Mouse (Mus musculus) forebrain, embryonic 10.5 days (tissue): ENCODE results near the gene Gm47959. TPM values are rescaled to one million over a fixed set of nuclear protein-coding genes. Genes with fewer than 3 reads are reported as not detected.
"Not testable (repeated sequence)": the region's sequence is repeated elsewhere in the genome, so short reads cannot be mapped to it uniquely, and the experiment has no call there.

ENCODE experiments used
- DNase-seq: peaks from one replicate; pipeline ENCODE4 v3.0.0-alpha.2; 2017; ENCODE audit warnings: low spot score; ENCODE audit errors: extremely low spot score
- H3K27ac ChIP-seq: fragments of 300-500 bp; sonication (generic); 2 replicates; pipeline ENCODE4 v1.5.1; 2016; ENCODE audit warnings: mild to moderate bottlenecking
- H3K27me3 ChIP-seq: fragments of 300-500 bp; sonication (generic); 2 replicates; pipeline ENCODE4 v1.6.1; 2016; ENCODE audit warnings: mild to moderate bottlenecking; ENCODE audit not compliant: poor library complexity, severe bottlenecking
- H3K36me3 ChIP-seq: fragments of 300-500 bp; sonication (generic); replicated peaks from 2 replicates; pipeline ENCODE4 v1.6.1; 2016; ENCODE audit warnings: mild to moderate bottlenecking, moderate library complexity
- H3K4me1 ChIP-seq: fragments of 300-500 bp; sonication (generic); 2 replicates; pipeline ENCODE4 v1.6.1; 2016
- H3K4me3 ChIP-seq: fragments of 300-500 bp; sonication (generic); 2 replicates; pipeline ENCODE4 v1.5.1; 2016; ENCODE audit warnings: mild to moderate bottlenecking, moderate library complexity
- H3K9me3 ChIP-seq: fragments of 300-500 bp; sonication (generic); 2 replicates; pipeline ENCODE4 v1.6.1; 2016; ENCODE audit warnings: mild to moderate bottlenecking, moderate library complexity
- WGBS: fragments of 180-500 bp; shearing (Covaris S2); methylation state at CpG from one replicate; pipeline ENCODE4 v1.1.7; 2016; 5-methylcytosine and 5-hydroxymethylcytosine counted together
- polyA plus RNA-seq: library from polyadenylated mRNA; unstranded; fragments of >200 nt; fragmentation: Nextera tagmentation; extraction: Ambion mirVana; gene quantifications from 2 replicates; pipeline ENCODE4 v1.2.1, GENCODE M21; 2016

The Gm47959 gene
- not detected in 2 replicates for polyA plus RNA-seq

GRCm38 (mm10) chr1:83000306-83000705, at the start of gene Gm47959:
Gene Gm47959 (plus strand): TSS chr1:83000548.
- H3K27ac ChIP-seq, H3K9me3 ChIP-seq, H3K27me3 ChIP-seq, H3K4me3 ChIP-seq, DNase-seq, H3K36me3 ChIP-seq, H3K4me1 ChIP-seq: not testable (repeated sequence)
- WGBS: 96% methylated on average over 9 of the region's 9 CpGs

- DNase-seq, H3K4me1 ChIP-seq, H3K27me3 ChIP-seq, H3K4me3 ChIP-seq, H3K27ac ChIP-seq, H3K9me3 ChIP-seq, H3K36me3 ChIP-seq: not testable (repeated sequence)
Observed at GRCm38 (mm10) chr1:82955913-82956312, 44.4 kb upstream of the Gm47959 start, which contains the start of gene Gm7544. Gene Gm7544 (minus strand): TSS chr1:82956013.

DNA sequence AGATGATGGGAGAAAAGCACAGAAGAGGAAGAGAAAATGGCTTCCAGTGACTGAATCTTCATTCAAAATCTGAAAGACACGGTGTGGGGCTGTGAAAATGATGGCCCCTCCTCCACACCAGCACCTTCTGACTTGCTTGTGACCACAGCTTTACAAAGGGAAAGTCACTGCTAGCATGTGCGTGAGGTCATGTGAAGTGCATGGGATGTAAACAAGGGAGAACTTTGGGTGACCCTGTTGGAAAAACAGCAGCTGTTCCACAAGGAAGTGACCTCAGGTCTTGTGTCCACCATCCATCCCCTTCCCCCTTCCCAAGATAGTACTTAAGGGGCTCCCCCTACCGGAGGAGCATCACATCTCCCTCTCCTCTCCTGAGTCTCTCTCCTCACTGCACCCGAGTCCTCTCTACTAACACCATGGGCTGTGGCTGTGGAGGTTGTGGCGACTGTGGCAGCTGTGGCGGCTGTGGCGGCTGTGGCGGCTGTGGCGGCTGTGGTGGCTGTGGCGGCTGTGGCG, 40.4 kb upstream of the Gm47959 start, which contains the start of gene Gm47955:
Gene Gm47955 (plus strand): TSS at position 417 of the 516 bp plus-strand sequence.
- H3K4me3 ChIP-seq: no peak within 1 kb of the TSS
- H3K9me3 ChIP-seq: peaks cover 8% of the 10 kb centered on the region
- no peaks in the 10 kb centered on the region for H3K4me1 ChIP-seq
- no peaks in the 10 kb centered on the region for H3K36me3 ChIP-seq
- no peak within 1 kb of the TSS for H3K27ac ChIP-seq
- H3K27me3 ChIP-seq: no peaks in the 10 kb centered on the region
- DNase-seq: no peak
- WGBS: 94% methylated on average over 11 of the region's 11 CpGs

GRCm38 (mm10) chr1:82966413-82966812, 33.9 kb upstream of the Gm47959 start:
- no peak for DNase-seq

DNA sequence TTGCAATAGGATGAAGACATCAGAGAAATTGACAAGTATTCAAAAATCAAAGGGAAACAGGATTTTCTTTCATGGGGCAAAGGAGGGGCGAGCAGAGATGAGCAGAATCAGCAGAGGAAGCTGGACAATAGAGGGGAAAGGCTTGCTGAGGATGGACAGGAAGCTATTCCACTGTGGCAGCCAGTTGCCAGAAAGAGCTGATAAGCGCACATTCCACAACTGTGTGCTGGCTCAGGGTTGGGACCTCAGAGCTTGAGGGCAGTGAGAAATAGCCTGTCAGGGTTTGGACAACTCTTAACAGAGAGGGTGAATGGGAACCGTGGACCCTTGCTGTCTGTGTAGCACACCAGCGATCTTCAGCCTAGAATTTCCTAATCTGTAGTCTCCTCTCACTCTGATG, 28.3 kb upstream of the Gm47959 start:
- H3K27ac ChIP-seq: no peak overlapping the region
- DNase-seq: no peak
- no peaks in the 10 kb centered on the region for H3K36me3 ChIP-seq
- no peaks in the 10 kb centered on the region for H3K27me3 ChIP-seq
- no peaks in the 10 kb centered on the region for H3K4me1 ChIP-seq
- H3K4me3 ChIP-seq: no peak overlapping the region
- H3K9me3 ChIP-seq: no peaks in the 10 kb centered on the region
- WGBS: 59% methylated on average over 4 of the region's 4 CpGs

More at GRCm38 (mm10) chr1:82966413-82966812, 33.9 kb upstream of the Gm47959 start:
- no peaks in the 10 kb centered on the region for H3K36me3 ChIP-seq
- no peak overlapping the region for H3K27ac ChIP-seq
- no peaks in the 10 kb centered on the region for H3K9me3 ChIP-seq
- no peaks in the 10 kb centered on the region for H3K4me1 ChIP-seq
- 81% methylated on average over 3 of the region's 3 CpGs for WGBS
- no peaks in the 10 kb centered on the region for H3K27me3 ChIP-seq
- H3K4me3 ChIP-seq: no peak overlapping the region

DNA sequence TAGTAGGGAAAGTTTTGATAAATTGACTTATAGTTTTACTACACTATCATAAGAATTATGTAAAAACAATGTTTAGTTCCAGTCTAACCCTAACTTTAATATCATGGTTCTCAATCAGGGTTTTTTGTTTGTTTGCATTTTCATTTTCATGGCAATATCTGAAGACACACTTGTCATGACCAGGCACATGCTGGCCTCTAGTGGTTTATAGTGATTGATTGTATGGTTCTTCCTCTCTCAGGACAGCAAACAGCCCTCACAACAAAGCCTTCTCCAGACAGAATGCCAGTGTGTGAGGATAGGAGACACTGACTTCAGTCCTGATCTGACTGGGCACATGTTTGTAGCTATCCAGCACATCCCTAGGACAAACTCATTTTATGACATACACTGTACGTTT, 27.1 kb upstream of the Gm47959 start:
- WGBS: 85% methylated on average over 1 of the region's 1 CpGs
- Histone ChIP-seq H3K27ac (no peak overlapping the region), H3K27me3 (no peaks in the 10 kb centered on the region)

GRCm38 (mm10) chr1:82973901-82974300, 26.4 kb upstream of the Gm47959 start:
- no peak for DNase-seq
- Histone ChIP-seq H3K36me3 (no peaks in the 10 kb centered on the region), H3K27me3 (no peaks in the 10 kb centered on the region), H3K27ac (no peak overlapping the region), H3K4me3 (no peak overlapping the region), H3K9me3 (no peaks in the 10 kb centered on the region), H3K4me1 (no peaks in the 10 kb centered on the region)
- WGBS: 83% methylated on average over 6 of the region's 6 CpGs

More for the DNA sequence above, 27.1 kb upstream of the Gm47959 start:
- no peak for DNase-seq
- Histone ChIP-seq H3K9me3 (no peaks in the 10 kb centered on the region), H3K36me3 (no peaks in the 10 kb centered on the region), H3K4me3 (no peak overlapping the region), H3K4me1 (no peaks in the 10 kb centered on the region)

DNA sequence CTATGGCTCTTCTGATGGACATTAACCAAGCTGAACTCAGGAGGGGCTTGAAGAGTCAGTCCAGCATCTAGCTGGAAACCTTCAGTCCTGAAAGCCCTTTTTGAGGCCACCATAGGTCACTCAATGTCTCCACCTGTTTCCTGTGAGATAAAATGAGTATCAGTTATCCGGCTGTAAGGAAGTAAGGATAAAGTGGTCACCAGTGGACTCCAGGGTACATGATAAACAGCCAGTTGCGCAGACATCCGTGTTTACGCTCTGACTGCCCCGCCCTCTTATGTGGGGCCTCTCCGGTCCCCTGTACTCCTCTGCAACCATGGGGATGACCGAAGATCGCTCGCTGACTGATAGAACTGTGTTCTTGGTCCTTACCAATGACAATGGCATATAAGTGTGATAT, 26.0 kb upstream of the Gm47959 start:
- Histone ChIP-seq H3K9me3 (no peaks in the 10 kb centered on the region), H3K27me3 (no peaks in the 10 kb centered on the region), H3K4me1 (no peaks in the 10 kb centered on the region), H3K4me3 (no peak overlapping the region), H3K27ac (no peak overlapping the region), H3K36me3 (no peaks in the 10 kb centered on the region)
- no peak for DNase-seq
- 93% methylated on average over 9 of the region's 9 CpGs for WGBS

DNA sequence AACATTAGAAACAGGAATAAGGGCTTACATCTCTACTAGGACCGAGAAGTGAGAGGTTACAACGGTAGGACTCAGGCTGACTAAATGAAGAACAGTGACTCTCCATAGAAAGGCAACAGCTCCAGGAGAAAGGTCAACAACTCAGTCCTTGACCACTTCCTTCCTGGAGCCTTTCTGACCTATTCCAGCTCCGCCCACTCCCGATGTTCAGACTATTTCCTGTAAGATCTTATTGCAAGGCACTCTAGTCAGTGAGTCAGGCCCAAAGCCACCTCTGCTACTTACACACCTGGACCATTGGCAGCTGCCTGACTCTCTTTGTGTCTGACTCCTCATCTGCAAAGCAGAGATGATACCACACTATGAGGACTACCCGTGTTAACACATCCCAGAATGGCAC, 24.6 kb upstream of the Gm47959 start:
- no peak overlapping the region for H3K4me3 ChIP-seq
- no peaks in the 10 kb centered on the region for H3K36me3 ChIP-seq
- no peak overlapping the region for H3K27ac ChIP-seq
- no peaks in the 10 kb centered on the region for H3K27me3 ChIP-seq
- no peak for DNase-seq
- H3K4me1 ChIP-seq: no peaks in the 10 kb centered on the region
- WGBS: 82% methylated on average over 5 of the region's 5 CpGs
- H3K9me3 ChIP-seq: no peaks in the 10 kb centered on the region

- no peak for DNase-seq
- no peak overlapping the region for H3K4me3 ChIP-seq
- H3K9me3 ChIP-seq: no peaks in the 10 kb centered on the region
- H3K4me1 ChIP-seq: no peaks in the 10 kb centered on the region
- H3K27ac ChIP-seq: no peak overlapping the region
- H3K36me3 ChIP-seq: no peaks in the 10 kb centered on the region
- no peaks in the 10 kb centered on the region for H3K27me3 ChIP-seq
Observed at GRCm38 (mm10) chr1:82977840-82978239, 22.5 kb upstream of the Gm47959 start.

DNA sequence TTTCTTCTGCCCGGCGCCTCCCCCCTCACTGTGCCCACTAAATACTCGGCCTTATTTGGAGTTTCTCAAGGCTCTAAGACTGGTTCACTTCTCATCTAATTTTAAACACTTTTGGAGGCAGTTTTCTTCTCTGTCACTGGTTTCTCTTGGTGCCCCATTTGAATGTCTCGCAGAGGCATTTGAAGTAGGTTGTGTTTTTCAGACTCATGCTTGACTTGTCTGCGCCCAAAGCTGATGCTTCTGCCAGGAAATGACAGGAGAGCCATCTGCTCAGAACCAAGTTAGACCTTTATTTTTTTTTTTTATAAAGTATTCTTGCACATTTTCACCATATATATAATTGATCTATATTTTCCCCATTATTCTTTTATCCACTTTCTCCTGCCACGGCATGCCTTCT, 13.6 kb upstream of the Gm47959 start:
- Histone ChIP-seq H3K4me3 (no peak overlapping the region), H3K9me3 (peaks cover 6% of the 10 kb centered on the region; the same call in 1 of the 2 replicates), H3K27ac (no peak overlapping the region), H3K4me1 (no peaks in the 10 kb centered on the region), H3K36me3 (no peaks in the 10 kb centered on the region), H3K27me3 (no peaks in the 10 kb centered on the region)
- DNase-seq: no peak
- WGBS: 93% methylated on average over 6 of the region's 6 CpGs

GRCm38 (mm10) chr1:82987530-82988198, 12.7 kb upstream of the Gm47959 start:
- H3K9me3 ChIP-seq: peaks cover 6% of the 10 kb centered on the region; the same call in 1 of the 2 replicates
- no peak for DNase-seq
- H3K4me1 ChIP-seq: no peaks in the 10 kb centered on the region
- H3K36me3 ChIP-seq: no peaks in the 10 kb centered on the region
- no peak overlapping the region for H3K27ac ChIP-seq
- WGBS: 48% methylated on average over 4 of the region's 4 CpGs
- no peaks in the 10 kb centered on the region for H3K27me3 ChIP-seq
- H3K4me3 ChIP-seq: no peak overlapping the region

DNA sequence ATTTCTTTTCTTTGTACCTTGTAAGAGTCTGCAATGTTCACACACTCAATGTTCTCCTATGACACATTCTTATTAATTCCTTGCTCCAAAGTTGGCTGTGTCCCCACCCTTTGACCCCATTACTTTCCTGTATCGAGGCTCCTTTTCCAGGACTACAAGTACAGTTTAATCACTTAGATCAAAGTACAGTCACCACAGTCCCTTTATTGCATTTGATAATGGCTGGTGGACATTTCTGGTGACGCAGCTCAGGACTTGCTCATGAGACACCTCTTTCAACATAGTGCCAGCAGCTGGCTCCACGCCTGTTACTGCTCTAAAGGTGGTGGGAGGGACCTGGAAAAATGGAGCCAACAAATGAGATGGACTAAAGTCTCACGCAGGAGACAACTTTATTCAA, 9.3 kb upstream of the Gm47959 start:
- no peaks in the 10 kb centered on the region for H3K4me1 ChIP-seq
- 88% methylated on average over 4 of the region's 4 CpGs for WGBS
- H3K27ac ChIP-seq: no peak overlapping the region
- no peak for DNase-seq
- no peaks in the 10 kb centered on the region for H3K36me3 ChIP-seq
- no peaks in the 10 kb centered on the region for H3K9me3 ChIP-seq
- no peaks in the 10 kb centered on the region for H3K27me3 ChIP-seq
- H3K4me3 ChIP-seq: no peak overlapping the region
